Mouse (Mus musculus) limb, embryonic 10.5 days (tissue): ENCODE measurements around the gene Taf8. TPM values are rescaled to one million over a fixed set of nuclear protein-coding genes. Genes with fewer than 3 reads are reported as not detected.

Experiments
- DNase-seq: peaks from one replicate; pipeline ENCODE4 v3.0.0-alpha.2; 2017; ENCODE audit warnings: low spot score
- H3K27ac ChIP-seq: fragments of 300-500 bp; sonication (generic); 2 replicates; pipeline ENCODE4 v1.5.1; 2016; ENCODE audit warnings: mild to moderate bottlenecking
- H3K27me3 ChIP-seq: fragments of 300-500 bp; sonication (generic); 2 replicates; pipeline ENCODE4 v1.6.1; 2016; ENCODE audit warnings: low read depth, mild to moderate bottlenecking; ENCODE audit not compliant: poor library complexity, severe bottlenecking
- H3K36me3 ChIP-seq: fragments of 300-500 bp; sonication (generic); 2 replicates; pipeline ENCODE4 v1.6.1; 2016; ENCODE audit warnings: mild to moderate bottlenecking, moderate library complexity
- H3K4me1 ChIP-seq: fragments of 300-500 bp; sonication (generic); 2 replicates; pipeline ENCODE4 v1.6.1; 2016
- H3K4me3 ChIP-seq: fragments of 300-500 bp; sonication (generic); 2 replicates; pipeline ENCODE4 v1.5.1; 2016; ENCODE audit warnings: mild to moderate bottlenecking, moderate library complexity
- H3K9me3 ChIP-seq: fragments of 300-500 bp; sonication (generic); replicated peaks from 2 replicates; pipeline ENCODE4 v1.6.1; 2016; ENCODE audit warnings: mild to moderate bottlenecking
- WGBS: fragments of 180-500 bp; shearing (Covaris S2); methylation state at CpG from one replicate; pipeline ENCODE4 v1.1.7; 2016; 5-methylcytosine and 5-hydroxymethylcytosine counted together
- polyA plus RNA-seq: library from polyadenylated mRNA; unstranded; fragments of >200 nt; fragmentation: Nextera tagmentation; extraction: Ambion mirVana; gene quantifications from 2 replicates; pipeline ENCODE4 v1.2.1, GENCODE M21; 2016

Gene Taf8
- polyA plus RNA-seq, 1 experiment from 2014 or later, result 36.8 TPM

DNA sequence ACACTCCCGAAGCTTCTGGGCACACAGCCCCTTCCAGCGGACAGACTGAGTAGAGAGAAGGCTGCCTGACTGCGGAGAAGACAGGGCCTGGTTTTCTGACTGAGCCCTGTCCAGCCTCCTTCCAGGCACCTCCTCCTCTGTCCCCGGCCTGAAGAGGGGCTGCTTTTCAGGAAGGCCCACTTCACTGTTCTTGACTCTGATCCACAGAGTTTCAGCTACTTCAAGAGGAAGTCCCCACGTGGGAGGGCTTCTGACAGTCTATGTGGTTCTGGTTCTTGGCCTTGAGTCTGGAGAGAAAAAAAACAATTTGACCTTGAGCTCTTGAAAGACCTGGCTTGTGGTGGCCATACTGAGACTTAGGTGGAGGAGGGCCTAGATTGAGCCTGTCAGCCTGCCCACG lies 58.0 kb downstream of the Taf8 start:
- no peak for DNase-seq
- Histone ChIP-seq H3K27me3 (peaks cover 21% of the 10 kb centered on the region), H3K9me3 (no peaks in the 10 kb centered on the region), H3K4me1 (peaks cover 43% of the 10 kb centered on the region), H3K27ac (0 out of 2 replicates have a peak overlapping the region, but pooled peaks have one; percentile 17), H3K36me3 (no peaks in the 10 kb centered on the region), H3K4me3 (no peak overlapping the region)
- WGBS, result 81% methylated on average over 6 of the region's 6 CpGs

DNA sequence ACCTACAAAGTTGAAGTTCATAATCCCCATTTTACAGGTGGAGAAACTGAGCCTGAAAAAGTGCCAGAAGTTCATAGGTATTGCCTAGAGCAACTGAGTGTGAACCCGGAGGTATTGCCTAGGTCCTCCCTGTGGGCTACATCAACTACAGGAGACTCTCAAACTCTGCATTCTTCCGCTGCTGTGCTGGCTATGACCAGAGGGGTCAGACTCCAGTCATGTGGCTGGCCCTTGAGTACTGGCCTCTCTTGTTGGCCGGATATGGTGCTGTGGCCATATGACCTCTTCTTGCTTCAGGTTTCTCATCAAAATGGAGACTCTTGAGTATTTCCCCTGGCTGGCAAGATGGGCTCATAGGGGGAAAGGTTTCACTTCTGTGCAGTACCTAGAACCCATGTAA lies 59.8 kb downstream of the Taf8 start:
- H3K4me3 ChIP-seq, result no peak overlapping the region
- peaks cover 42% of the 10 kb centered on the region for H3K4me1 ChIP-seq
- H3K9me3 ChIP-seq, result no peaks in the 10 kb centered on the region
- H3K27me3 ChIP-seq, result peaks cover 39% of the 10 kb centered on the region
- no peak overlapping the region for H3K27ac ChIP-seq
- no peaks in the 10 kb centered on the region for H3K36me3 ChIP-seq
- DNase-seq, result no peak
- WGBS, result 76% methylated on average over 3 of the region's 3 CpGs

DNA sequence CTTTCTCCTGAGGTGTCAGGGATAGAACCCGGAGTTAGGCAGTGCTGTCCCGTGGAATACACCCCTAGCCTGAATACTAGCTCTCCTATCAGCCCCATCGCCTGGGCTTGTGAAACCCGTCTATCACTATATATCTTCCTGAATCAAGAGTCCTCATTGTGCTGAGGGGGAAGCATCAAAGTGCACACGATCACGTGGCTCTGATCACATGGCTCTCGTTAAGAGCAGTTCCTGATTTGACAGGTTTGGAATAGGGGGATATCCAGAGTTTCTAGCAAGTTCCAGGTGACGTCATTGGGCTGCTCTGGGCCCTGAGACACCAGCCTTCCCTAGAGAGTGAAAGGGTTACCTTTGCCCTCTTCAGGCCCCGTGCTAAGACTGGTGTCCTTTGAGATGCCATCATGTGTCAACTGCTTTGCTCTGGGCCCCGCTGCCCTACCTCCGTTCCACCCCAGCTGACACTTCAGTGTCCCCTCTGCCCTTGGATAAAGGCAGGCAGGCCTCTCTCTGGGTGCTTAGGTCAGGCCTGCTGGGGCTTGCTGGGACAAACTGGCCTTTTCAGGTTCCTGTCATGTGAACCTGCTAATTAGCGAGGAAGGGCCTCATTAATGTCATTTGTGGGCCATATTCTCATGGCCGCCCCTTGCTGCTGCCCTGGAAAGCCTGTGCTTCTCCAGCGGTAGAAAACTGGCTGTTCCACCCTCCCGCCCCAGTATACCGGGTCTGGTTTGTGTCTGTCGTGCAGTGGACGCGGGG lies 60.6 kb downstream of the Taf8 start:
- H3K36me3 ChIP-seq, result no peaks in the 10 kb centered on the region
- no peak overlapping the region for H3K4me3 ChIP-seq
- DNase-seq, result no peak
- WGBS, result 56% methylated on average over 19 of the region's 19 CpGs
- peaks cover 50% of the 10 kb centered on the region for H3K4me1 ChIP-seq
- peaks cover 47% of the 10 kb centered on the region for H3K27me3 ChIP-seq
- no peak overlapping the region for H3K27ac ChIP-seq
- no peaks in the 10 kb centered on the region for H3K9me3 ChIP-seq

DNA sequence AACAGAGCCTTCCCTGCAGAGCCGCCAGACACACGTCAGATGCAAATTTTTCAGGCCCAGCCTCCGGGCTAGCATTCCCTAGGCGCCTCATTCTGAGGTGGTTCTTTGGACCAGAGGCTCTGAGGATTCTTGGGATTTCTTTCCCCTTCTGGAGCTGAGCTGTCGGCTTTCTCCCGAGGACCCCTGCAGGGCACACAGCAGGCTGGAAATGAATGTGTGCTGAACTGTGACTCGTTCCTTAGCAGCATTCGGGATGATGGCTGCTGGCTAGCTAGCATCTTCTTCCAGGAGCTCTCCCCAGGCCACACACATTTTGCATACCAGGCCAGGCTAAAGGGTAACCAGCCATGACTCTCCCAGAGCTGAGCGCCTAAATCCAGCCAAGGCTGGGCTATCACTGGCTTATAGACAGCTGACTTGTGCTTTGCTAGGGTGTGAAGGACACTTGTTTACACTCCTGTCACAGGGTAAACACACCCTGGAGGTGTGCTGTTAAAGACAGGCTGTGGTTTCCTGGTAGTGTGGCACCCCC lies 61.7 kb downstream of the Taf8 start:
- Histone ChIP-seq H3K4me3 (no peak overlapping the region), H3K27ac (peak overlapping the region; percentile 20; the same call in 1 of the 2 replicates), H3K27me3 (peaks cover 56% of the 10 kb centered on the region), H3K36me3 (no peaks in the 10 kb centered on the region), H3K4me1 (peaks cover 54% of the 10 kb centered on the region), H3K9me3 (no peaks in the 10 kb centered on the region)
- 8% methylated on average over 9 of the region's 9 CpGs for WGBS
- no peak for DNase-seq

- Histone ChIP-seq H3K27ac (no peak overlapping the region), H3K27me3 (peaks cover 63% of the 10 kb centered on the region), H3K4me1 (peaks cover 54% of the 10 kb centered on the region), H3K36me3 (no peaks in the 10 kb centered on the region), H3K9me3 (no peaks in the 10 kb centered on the region), H3K4me3 (no peak overlapping the region)
- WGBS, result 46% methylated on average over 9 of the region's 9 CpGs
- DNase-seq, result no peak
These were observed 62.6 kb downstream of the Taf8 start for GRCm38 (mm10) chr17:47439396-47440028.

DNA sequence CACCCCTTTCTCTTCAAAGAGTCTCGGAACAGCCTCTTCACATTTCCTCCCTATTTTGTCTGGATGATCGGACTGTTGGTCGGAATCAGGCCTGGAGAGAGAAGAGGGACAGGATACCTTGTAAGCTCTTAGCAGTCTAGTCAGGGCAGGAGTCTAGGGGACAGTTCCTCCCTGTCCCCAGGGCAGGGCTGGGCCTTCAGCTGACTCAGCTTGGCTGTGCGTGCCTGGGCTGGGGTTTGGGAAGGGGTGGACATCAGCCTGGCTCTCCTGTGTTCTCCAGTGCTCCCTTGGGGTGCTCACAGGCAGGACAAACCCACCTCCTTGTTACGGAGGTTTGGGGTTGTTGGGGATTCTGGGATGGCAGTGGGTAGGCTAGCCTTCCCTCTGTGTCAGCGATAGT lies 63.5 kb downstream of the Taf8 start:
- no peak for DNase-seq
- 76% methylated on average over 6 of the region's 6 CpGs for WGBS
- peaks cover 69% of the 10 kb centered on the region for H3K27me3 ChIP-seq
- no peak overlapping the region; the same call in 1 of the 2 replicates for H3K27ac ChIP-seq
- H3K36me3 ChIP-seq, result no peaks in the 10 kb centered on the region
- peaks cover 49% of the 10 kb centered on the region for H3K4me1 ChIP-seq
- H3K4me3 ChIP-seq, result no peak overlapping the region
- no peaks in the 10 kb centered on the region for H3K9me3 ChIP-seq

- 2% methylated on average over 25 of the region's 25 CpGs for WGBS
- DNase-seq, result no peak
- H3K27me3 ChIP-seq, result peaks cover 75% of the 10 kb centered on the region
These were observed 65.1 kb downstream of the Taf8 start, which contains the start of gene 1700001C19Rik for GRCm38 (mm10) chr17:47436907-47437547. TSS of gene 1700001C19Rik (minus strand) at chr17:47437376.

DNA sequence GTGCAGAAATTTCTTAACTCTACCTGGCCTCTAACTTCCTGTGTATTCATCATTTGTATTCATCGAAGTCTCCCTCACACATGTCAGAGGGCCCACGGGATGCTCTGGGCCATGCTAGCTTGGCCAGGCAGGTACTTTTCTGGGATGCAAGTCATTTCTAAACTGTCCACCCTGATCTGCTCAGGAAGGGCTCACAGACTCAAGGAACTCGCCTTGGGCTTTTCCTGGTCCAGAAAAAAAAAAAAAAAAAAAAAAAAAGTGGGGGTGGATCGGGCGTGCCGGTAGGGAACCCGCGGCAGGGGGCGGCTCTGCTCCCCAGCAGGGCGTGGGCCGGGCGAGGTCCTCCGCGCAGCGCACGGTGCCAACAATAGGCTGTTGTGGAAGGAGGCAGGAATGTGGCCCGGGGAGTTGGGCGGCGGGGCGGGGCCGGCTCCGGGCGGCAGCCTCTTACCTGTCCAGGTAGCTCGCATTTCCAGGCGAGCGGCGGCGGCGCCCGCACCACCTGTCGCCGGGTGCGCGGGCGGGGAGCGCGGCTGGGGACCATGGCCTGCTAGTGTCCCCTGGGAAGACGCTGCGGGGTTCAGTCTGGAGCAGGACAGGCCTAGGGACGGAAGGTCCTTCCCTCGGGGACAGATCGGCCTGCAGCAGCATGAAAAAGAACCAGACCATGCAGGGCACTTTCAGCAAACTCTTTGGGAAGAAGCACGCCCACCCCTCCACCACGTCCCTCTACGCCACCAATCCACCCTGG lies 65.8 kb downstream of the Taf8 start, which contains the start of gene AI661453:
Gene AI661453, plus strand, starts transcription at position 460 of the 751 bp plus-strand sequence.
- peak; percentile 57 for DNase-seq
- H3K4me1 ChIP-seq, result peaks cover 39% of the 10 kb centered on the region
- H3K4me3 ChIP-seq, result peak within 1 kb of the TSS; percentile 51
- WGBS, result 2% methylated on average over 45 of the region's 45 CpGs
- H3K36me3 ChIP-seq, result no peaks in the 10 kb centered on the region
- no peaks in the 10 kb centered on the region for H3K9me3 ChIP-seq
- H3K27me3 ChIP-seq, result peaks cover 77% of the 10 kb centered on the region
- no peak within 1 kb of the TSS for H3K27ac ChIP-seq

More at GRCm38 (mm10) chr17:47436907-47437547, 65.1 kb downstream of the Taf8 start, which contains the start of gene 1700001C19Rik:
- Histone ChIP-seq H3K27ac (no peak within 1 kb of the TSS), H3K9me3 (no peaks in the 10 kb centered on the region), H3K4me1 (peaks cover 46% of the 10 kb centered on the region), H3K36me3 (no peaks in the 10 kb centered on the region), H3K4me3 (peak within 1 kb of the TSS; percentile 51)

Other genes with a start within 250 kb of the Taf8 start
- 89.9 and 106 TPM in 2 replicates for gene Mrps10, start 133.4 kb downstream of the Taf8 start, polyA plus RNA-seq
- 0.58 and 0.61 TPM in 2 replicates for gene Guca1b, start 116.9 kb downstream of the Taf8 start, polyA plus RNA-seq
- 0.29 and 0.34 TPM in 2 replicates for gene Guca1a, start 101.7 kb downstream of the Taf8 start, polyA plus RNA-seq
- gene AI661453, start 65.7 kb downstream of the Taf8 start, polyA plus RNA-seq, result 0.23 and 0.33 TPM in 2 replicates
- gene 1700001C19Rik, start 64.9 kb downstream of the Taf8 start, polyA plus RNA-seq, result 0.24 and 0.31 TPM in 2 replicates
- 405 and 413 TPM in 2 replicates for gene Ccnd3, start 2.8 kb upstream of the Taf8 start, polyA plus RNA-seq
- 41.3 and 48.3 TPM in 2 replicates for gene Bysl, start 109.2 kb upstream of the Taf8 start, polyA plus RNA-seq
- 51.6 and 53.4 TPM in 2 replicates for gene Med20, start 109.3 kb upstream of the Taf8 start, polyA plus RNA-seq
- gene Gm20517, start 109.3 kb upstream of the Taf8 start, polyA plus RNA-seq, result 0.81 and 2.1 TPM in 2 replicates
- 5.5 and 6.8 TPM in 2 replicates for gene Usp49, start 128.4 kb upstream of the Taf8 start, polyA plus RNA-seq
- 364 and 404 TPM in 2 replicates for gene Tomm6, start 186.1 kb upstream of the Taf8 start, polyA plus RNA-seq
- gene Frs3, start 186.7 kb upstream of the Taf8 start, polyA plus RNA-seq, result 5.0 and 7.3 TPM in 2 replicates
- gene Gm21981, start 192.2 kb upstream of the Taf8 start, polyA plus RNA-seq, result 0.23 TPM in 1 of 2 replicates, not detected in the other
- gene Prickle4, start 192.4 kb upstream of the Taf8 start, polyA plus RNA-seq, result 0.56 and 0.76 TPM in 2 replicates
- not detected in 2 replicates for gene Pgc, start 224.6 kb upstream of the Taf8 start, polyA plus RNA-seq
- gene Tfeb, start 234.7 kb upstream of the Taf8 start, polyA plus RNA-seq, result 1.5 and 2.3 TPM in 2 replicates